ENCODE assay signal across 8 mouse cellular contexts in genomic region chr4:81743978-81744628, GRCm38 (mm10).
DNase-seq lines count a peak whose midpoint lies in the region; ATAC-seq and TF ChIP-seq lines count a peak whose summit lies in the region.

No protein-coding gene starts in this region.

- 12% methylated on average over 8 of the region's 8 CpGs for WGBS in hindbrain, postnatal 0 days
- 34% methylated on average over 8 of the region's 8 CpGs for WGBS in stomach, embryonic 16.5 days

- no peak overlapping the region for H3K9ac ChIP-seq in hindbrain, postnatal 0 days (replicated peaks; ENCODE audit: low read length)
- H3K9ac ChIP-seq in stomach, embryonic 16.5 days (ENCODE audit: low read length), result peak overlapping the region; percentile 1; the same call in 1 of the 2 replicates

- H3K27ac ChIP-seq in hindbrain, postnatal 0 days, result peak overlapping the region; percentile 84
- H3K27ac ChIP-seq in stomach, embryonic 16.5 days (ENCODE audit: low read length), result peak overlapping the region; percentile 72

- peak; percentile 96 for ATAC-seq in hindbrain, postnatal 0 days
- ATAC-seq in stomach, embryonic 16.5 days (ENCODE audit: insufficient read depth, low FRiP score), result no peak

- no peak overlapping the region for H3K4me3 ChIP-seq in hindbrain, postnatal 0 days (ENCODE audit: low read length)
- H3K4me3 ChIP-seq in stomach, embryonic 16.5 days (replicated peaks; ENCODE audit: low read length), result no peak overlapping the region

- peak; percentile 6 for DNase-seq in adrenal gland, postnatal 10 days
- no peak for DNase-seq in adrenal gland, adult 2 months
- DNase-seq in testis, postnatal 10 days (ENCODE audit: low spot score), result peak; percentile 40
- DNase-seq in testis, postnatal 14 days (ENCODE audit: low spot score), result no peak
- DNase-seq in hindbrain, postnatal 0 days (ENCODE audit: low spot score), result peak; percentile 84
- DNase-seq in mesoderm, embryonic 11.5 days (ENCODE audit: low read depth, low spot score), result peak; percentile 72
- DNase-seq in adrenal gland, adult (ENCODE audit: inconsistent age in 2 of 2, low spot score in 1 of 2), result no peak

- H3K4me2 ChIP-seq in hindbrain, postnatal 0 days (ENCODE audit: low read depth, low read length), result peak overlapping the region; percentile 43
- H3K4me2 ChIP-seq in stomach, embryonic 16.5 days (ENCODE audit: low read depth, low read length), result no peak overlapping the region

- TF ChIP-seq CTCF in hindbrain, postnatal 0 days (IDR thresholded peaks at IDR 0.05; ENCODE audit: low read depth), result no peak

- no peaks in the 10 kb centered on the region for H3K36me3 ChIP-seq in hindbrain, postnatal 0 days (ENCODE audit: insufficient read depth, low read length)
- no peaks in the 10 kb centered on the region for H3K36me3 ChIP-seq in stomach, embryonic 16.5 days (ENCODE audit: control insufficient read depth, insufficient read depth, low read length)

- peaks cover 17% of the 10 kb centered on the region; the same call in 1 of the 2 replicates for H3K4me1 ChIP-seq in hindbrain, postnatal 0 days (ENCODE audit: insufficient read depth, low read length)
- peaks cover 15% of the 10 kb centered on the region for H3K4me1 ChIP-seq in stomach, embryonic 16.5 days (ENCODE audit: control insufficient read depth, insufficient read depth, low read length)

- H3K9me3 ChIP-seq in hindbrain, postnatal 0 days (ENCODE audit: low read length), result no peaks in the 10 kb centered on the region
- H3K9me3 ChIP-seq in stomach, embryonic 16.5 days (replicated peaks; ENCODE audit: control insufficient read depth, low read length), result no peaks in the 10 kb centered on the region

- no peaks in the 10 kb centered on the region for H3K27me3 ChIP-seq in hindbrain, postnatal 0 days (ENCODE audit: insufficient read depth, low read length)
- no peaks in the 10 kb centered on the region for H3K27me3 ChIP-seq in stomach, embryonic 16.5 days (ENCODE audit: control insufficient read depth, insufficient read depth, low read length)

Comparison
In these comparisons a context has a peak if more than half of its experiments do, and no peak if none do; other contexts are left out.
1. DNase-seq: peak in adrenal gland, postnatal 10 days (single experiment), testis, postnatal 10 days (single experiment), hindbrain, postnatal 0 days (single experiment) and mesoderm, embryonic 11.5 days (single experiment); none in adrenal gland, adult 2 months (single experiment), testis, postnatal 14 days (single experiment) and adrenal gland, adult (0 of 2).